Mouse (Mus musculus) stomach, postnatal 0 days (tissue): ENCODE measurements around the gene Zc3hav1.

Experiments used
- CTCF ChIP-seq: IDR thresholded peaks from 2 replicates; pipeline ENCODE4 v1.5.1; 2016; ENCODE audit warnings: antibody characterized with exemption, low read depth, mild to moderate bottlenecking, moderate library complexity
- EP300 ChIP-seq: optimal IDR thresholded peaks from 2 replicates; pipeline ENCODE3; 2016; ENCODE audit warnings: antibody characterized with exemption

GRCm38 (mm10) chr6:38341751-38342665 is 12.4 kb downstream of the Zc3hav1 start:
- no peak for TF ChIP-seq CTCF
- TF ChIP-seq EP300, result no peak
